Mouse (Mus musculus) kidney, embryonic 14.5 days (tissue): ENCODE data around the gene Bag6. TPM values are rescaled to one million over a fixed set of nuclear protein-coding genes. Genes with fewer than 3 reads are reported as not detected.
A peak's percentile ranks its signal among the peaks of the same experiment; 100 is the strongest.

ENCODE experiments used
- ATAC-seq: fragments of 200-750 bp; cut with Nextera tagmentation; 2 replicates; pipeline ENCODE4 v1.8.0; 2017; ENCODE audit warnings: moderate number of reproducible peaks, mild to moderate bottlenecking, moderate TSS enrichment, moderate library complexity; ENCODE audit not compliant: low FRiP score, low TSS enrichment
- H3K27ac ChIP-seq: fragments of 300-500 bp; sonication (generic); 2 replicates; pipeline ENCODE4 v1.5.1; 2014; ENCODE audit warnings: low read depth, mild to moderate bottlenecking, low read length, moderate library complexity, mixed read lengths
- H3K27me3 ChIP-seq: fragments of 300-500 bp; sonication (generic); 2 replicates; pipeline ENCODE4 v1.6.1; 2014; ENCODE audit warnings: mild to moderate bottlenecking, low read length; ENCODE audit not compliant: control insufficient read depth, insufficient read depth
- H3K36me3 ChIP-seq: fragments of 300-500 bp; sonication (generic); 2 replicates; pipeline ENCODE4 v1.6.1; 2014; ENCODE audit warnings: low read length, mixed read lengths; ENCODE audit not compliant: control insufficient read depth, insufficient read depth
- H3K4me1 ChIP-seq: fragments of 300-500 bp; sonication (generic); 2 replicates; pipeline ENCODE4 v1.6.1; 2014; ENCODE audit warnings: low read length, mixed read lengths; ENCODE audit not compliant: control insufficient read depth, insufficient read depth
- H3K4me2 ChIP-seq: fragments of 300-500 bp; sonication (generic); replicated peaks from 2 replicates; pipeline ENCODE4 v1.6.1; 2014; ENCODE audit warnings: low read depth, mild to moderate bottlenecking, low read length
- H3K4me3 ChIP-seq: fragments of 300-500 bp; sonication (generic); 2 replicates; pipeline ENCODE4 v1.5.1; 2014; ENCODE audit warnings: mild to moderate bottlenecking, low read length
- H3K9ac ChIP-seq: fragments of 300-500 bp; sonication (generic); 2 replicates; pipeline ENCODE4 v1.6.1; 2014; ENCODE audit warnings: low read depth, mild to moderate bottlenecking, low read length, moderate library complexity
- H3K9me3 ChIP-seq: fragments of 300-500 bp; sonication (generic); 2 replicates; pipeline ENCODE4 v1.6.1; 2016; ENCODE audit warnings: low read length; ENCODE audit not compliant: control insufficient read depth
- WGBS: fragments of 180-500 bp; shearing (Covaris S2); extraction: QIAGEN DNeasy Blood & Tissue Kit; methylation state at CpG from one replicate; pipeline ENCODE4 v1.1.7; 2014; 5-methylcytosine and 5-hydroxymethylcytosine counted together
- polyA plus RNA-seq: library from polyadenylated mRNA; unstranded; fragments of >200 nt; fragmentation: Nextera tagmentation; extraction: Ambion mirVana; gene quantifications from 2 replicates; pipeline ENCODE4 v1.2.1, GENCODE M21; 2014

The Bag6 gene
- polyA plus RNA-seq, 1 experiment from 2014 or later = 82.6 TPM

GRCm38 (mm10) chr17:35132174-35132560, 2.8 kb upstream of the Bag6 start:
- WGBS = 46% methylated on average over 3 of the region's 3 CpGs
- no peak overlapping the region for H3K9ac ChIP-seq

GRCm38 (mm10) chr17:35133517-35133916, 1.5 kb upstream of the Bag6 start:
- Histone ChIP-seq H3K27me3 (no peaks in the 10 kb centered on the region), H3K9me3 (no peaks in the 10 kb centered on the region), H3K4me2 (no peak overlapping the region), H3K9ac (no peak overlapping the region), H3K4me3 (no peak overlapping the region), H3K4me1 (peaks cover 14% of the 10 kb centered on the region; the same call in 1 of the 2 replicates), H3K27ac (no peak overlapping the region), H3K36me3 (peaks cover 9% of the 10 kb centered on the region)
- 95% methylated on average over 7 of the region's 7 CpGs for WGBS
- ATAC-seq = no peak

More at GRCm38 (mm10) chr17:35132174-35132560, 2.8 kb upstream of the Bag6 start:
- no peaks in the 10 kb centered on the region for H3K27me3 ChIP-seq
- H3K36me3 ChIP-seq = peaks cover 8% of the 10 kb centered on the region; the same call in 1 of the 2 replicates
- H3K27ac ChIP-seq = peak overlapping the region; percentile 24; the same call in 1 of the 2 replicates
- no peak overlapping the region for H3K4me2 ChIP-seq
- H3K9me3 ChIP-seq = no peaks in the 10 kb centered on the region
- no peak overlapping the region for H3K4me3 ChIP-seq
- peaks cover 22% of the 10 kb centered on the region; the same call in 1 of the 2 replicates for H3K4me1 ChIP-seq
- ATAC-seq = no peak

GRCm38 (mm10) chr17:35135591-35136320, 778 bp downstream of the Bag6 start:
- WGBS = under 1% methylated on average over 43 of the region's 43 CpGs
- Histone ChIP-seq H3K9ac (peak overlapping the region; percentile 83), H3K27me3 (no peaks in the 10 kb centered on the region), H3K4me2 (peak overlapping the region; percentile 69), H3K4me3 (peak overlapping the region; percentile 74), H3K9me3 (no peaks in the 10 kb centered on the region), H3K27ac (peak overlapping the region; percentile 93), H3K36me3 (peaks cover 27% of the 10 kb centered on the region), H3K4me1 (peaks cover 12% of the 10 kb centered on the region; the same call in 1 of the 2 replicates)
- peak; percentile 47 for ATAC-seq

GRCm38 (mm10) chr17:35139269-35139668, 4.3 kb downstream of the Bag6 start:
- Histone ChIP-seq H3K27ac (no peak overlapping the region), H3K4me2 (no peak overlapping the region), H3K4me3 (no peak overlapping the region), H3K4me1 (peaks cover 8% of the 10 kb centered on the region; the same call in 1 of the 2 replicates), H3K36me3 (peaks cover 63% of the 10 kb centered on the region), H3K9ac (no peak overlapping the region), H3K27me3 (no peaks in the 10 kb centered on the region), H3K9me3 (no peaks in the 10 kb centered on the region)
- no peak for ATAC-seq
- WGBS = 87% methylated on average over 3 of the region's 3 CpGs

- H3K9ac ChIP-seq = no peak overlapping the region
- 84% methylated on average over 16 of the region's 16 CpGs for WGBS
- H3K4me3 ChIP-seq = no peak overlapping the region
- ATAC-seq = no peak
- no peaks in the 10 kb centered on the region for H3K27me3 ChIP-seq
- no peaks in the 10 kb centered on the region for H3K9me3 ChIP-seq
- peaks cover 8% of the 10 kb centered on the region; the same call in 1 of the 2 replicates for H3K4me1 ChIP-seq
- no peak overlapping the region for H3K27ac ChIP-seq
- H3K36me3 ChIP-seq = peaks cover 75% of the 10 kb centered on the region
- no peak overlapping the region for H3K4me2 ChIP-seq
Observed at GRCm38 (mm10) chr17:35140490-35140996, 5.6 kb downstream of the Bag6 start.

GRCm38 (mm10) chr17:35141971-35142370, 7.0 kb downstream of the Bag6 start:
- WGBS = 88% methylated on average over 6 of the region's 6 CpGs
- Histone ChIP-seq H3K36me3 (peaks cover 90% of the 10 kb centered on the region), H3K4me1 (no peaks in the 10 kb centered on the region)

GRCm38 (mm10) chr17:35146139-35146538, 11.2 kb downstream of the Bag6 start:
- H3K4me1 ChIP-seq = no peaks in the 10 kb centered on the region
- H3K27me3 ChIP-seq = no peaks in the 10 kb centered on the region
- peaks cover 98% of the 10 kb centered on the region for H3K36me3 ChIP-seq
- 87% methylated on average over 5 of the region's 5 CpGs for WGBS
- H3K4me2 ChIP-seq = no peak overlapping the region
- no peak overlapping the region for H3K4me3 ChIP-seq
- H3K9ac ChIP-seq = no peak overlapping the region
- no peak for ATAC-seq
- no peak overlapping the region for H3K27ac ChIP-seq
- no peaks in the 10 kb centered on the region for H3K9me3 ChIP-seq

More at GRCm38 (mm10) chr17:35141971-35142370, 7.0 kb downstream of the Bag6 start:
- Histone ChIP-seq H3K27me3 (no peaks in the 10 kb centered on the region), H3K9ac (no peak overlapping the region), H3K4me2 (no peak overlapping the region), H3K9me3 (no peaks in the 10 kb centered on the region), H3K27ac (no peak overlapping the region), H3K4me3 (no peak overlapping the region)
- ATAC-seq = no peak

GRCm38 (mm10) chr17:35147348-35147747, 12.4 kb downstream of the Bag6 start:
- 60% methylated on average over 3 of the region's 3 CpGs for WGBS
- Histone ChIP-seq H3K27me3 (no peaks in the 10 kb centered on the region), H3K9ac (no peak overlapping the region), H3K4me2 (no peak overlapping the region), H3K27ac (no peak overlapping the region), H3K4me1 (no peaks in the 10 kb centered on the region), H3K36me3 (peaks cover 98% of the 10 kb centered on the region), H3K9me3 (no peaks in the 10 kb centered on the region), H3K4me3 (no peak overlapping the region)
- no peak for ATAC-seq

GRCm38 (mm10) chr17:35147922-35148639, 13.1 kb downstream of the Bag6 start:
- 67% methylated on average over 5 of the region's 5 CpGs for WGBS
- Histone ChIP-seq H3K9ac (no peak overlapping the region), H3K27ac (no peak overlapping the region), H3K4me2 (no peak overlapping the region), H3K4me3 (no peak overlapping the region), H3K27me3 (no peaks in the 10 kb centered on the region), H3K4me1 (no peaks in the 10 kb centered on the region), H3K36me3 (peaks cover 98% of the 10 kb centered on the region), H3K9me3 (no peaks in the 10 kb centered on the region)
- ATAC-seq = no peak
